Mouse (Mus musculus) testis, adult 2 months (tissue): ENCODE measurements around the gene Olfr979. TPM values are rescaled to one million over a fixed set of nuclear protein-coding genes. Genes with fewer than 3 reads are reported as not detected.
"Not testable (repeated sequence)": the region's sequence is repeated elsewhere in the genome, so short reads cannot be mapped to it uniquely, and the experiment has no call there.

Source experiments
- H3K27ac ChIP-seq: fragments of 200-500 bp; 2 replicates; pipeline ENCODE4 v1.5.1; 2012; ENCODE audit warnings: low read depth, low read length; ENCODE audit not compliant: control insufficient read depth, insufficient read depth
- H3K27me3 ChIP-seq: fragments of 200-500 bp; 2 replicates; pipeline ENCODE4 v1.6.1; 2012; ENCODE audit warnings: mild to moderate bottlenecking, low read length, moderate library complexity; ENCODE audit not compliant: control insufficient read depth, insufficient read depth
- H3K36me3 ChIP-seq: fragments of 200-500 bp; 2 replicates; pipeline ENCODE4 v1.6.1; 2012; ENCODE audit warnings: mild to moderate bottlenecking, low read length; ENCODE audit not compliant: control insufficient read depth, insufficient read depth
- H3K4me1 ChIP-seq: fragments of 200-500 bp; 2 replicates; pipeline ENCODE4 v1.6.1; 2012; ENCODE audit warnings: low read length; ENCODE audit not compliant: control insufficient read depth, insufficient read depth
- H3K4me3 ChIP-seq: fragments of 200-500 bp; 2 replicates; pipeline ENCODE4 v1.5.1; 2012; ENCODE audit warnings: low read depth, mild to moderate bottlenecking, low read length, moderate library complexity, mixed read lengths; ENCODE audit not compliant: control insufficient read depth
- CTCF ChIP-seq: fragments of 200-500 bp; IDR thresholded peaks from 2 replicates; pipeline ENCODE4 v1.5.1; 2012; ENCODE audit warnings: low read depth, mild to moderate bottlenecking, inconsistent platforms, low read length, moderate library complexity; ENCODE audit not compliant: control insufficient read depth, insufficient read depth, insufficient replicate concordance
- POLR2A ChIP-seq: fragments of 200-500 bp; IDR thresholded peaks from 2 replicates; pipeline ENCODE4 v1.6.1; 2012; ENCODE audit warnings: low read depth, mild to moderate bottlenecking, inconsistent platforms, low read length, moderate library complexity; ENCODE audit not compliant: control insufficient read depth
- polyA plus RNA-seq: library from polyadenylated mRNA; depleted of rRNA; stranded (reverse); fragments of >200 nt; gene quantifications from 2 replicates; pipeline ENCODE4 v1.2.3, GENCODE M21; 2012; rRNA removed

The Olfr979 gene
- polyA plus RNA-seq, result 0.83 and 0.95 TPM in 2 replicates

DNA sequence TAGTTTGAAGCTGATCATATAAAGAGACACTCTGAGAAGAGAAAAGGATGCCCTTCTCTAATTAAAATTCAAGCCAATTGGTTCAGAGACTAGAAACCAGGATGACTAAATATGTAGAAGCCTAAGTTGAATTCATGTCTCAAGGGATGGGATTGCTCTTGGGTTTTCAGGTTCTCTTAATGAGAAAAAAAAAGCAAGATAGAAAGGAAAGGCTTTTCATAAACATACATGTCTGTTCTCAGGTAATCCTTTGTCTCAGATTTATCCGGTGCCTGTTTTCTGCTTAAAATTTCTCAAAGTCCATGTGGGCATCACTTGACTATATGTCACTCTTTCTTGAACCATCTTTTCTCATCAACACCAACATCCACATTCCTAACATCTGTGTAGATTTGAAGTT lies at the start of gene Olfr979:
Gene Olfr979, minus strand, starts transcription at position 101 of the 400 bp plus-strand sequence.
- TF ChIP-seq POLR2A (no peak), CTCF (no peak)
- no peak within 1 kb of the TSS for H3K4me3 ChIP-seq
- H3K27ac ChIP-seq, result no peak within 1 kb of the TSS
- no peaks in the 10 kb centered on the region for H3K36me3 ChIP-seq
- H3K27me3 ChIP-seq, result no peaks in the 10 kb centered on the region
- H3K4me1 ChIP-seq, result no peaks in the 10 kb centered on the region

DNA sequence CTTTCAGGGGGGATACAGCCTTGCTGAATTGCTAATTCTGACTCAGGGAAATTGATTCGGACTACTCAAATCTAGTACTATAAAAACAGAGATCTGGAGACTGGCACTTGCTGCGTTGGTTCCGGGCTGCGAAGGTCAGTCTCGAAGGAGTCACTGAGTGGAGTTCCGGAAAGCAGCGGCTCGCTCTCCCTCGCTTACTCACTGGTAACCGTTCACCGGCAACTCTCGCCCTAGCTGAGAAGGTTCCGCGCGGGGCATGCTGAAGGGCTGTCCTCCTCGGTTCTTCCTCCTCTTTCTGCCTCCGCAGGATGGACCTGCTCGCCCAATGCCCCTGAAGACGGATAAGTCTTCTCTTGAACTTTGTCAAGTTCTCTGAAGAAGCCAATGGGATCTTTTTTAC lies 46.9 kb upstream of the Olfr979 start:
- TF ChIP-seq POLR2A (peak; percentile 75), CTCF (no peak)
- no peaks in the 10 kb centered on the region for H3K4me1 ChIP-seq
- H3K36me3 ChIP-seq, result no peaks in the 10 kb centered on the region
- peak overlapping the region; percentile 78 for H3K27ac ChIP-seq
- no peaks in the 10 kb centered on the region for H3K27me3 ChIP-seq
- H3K4me3 ChIP-seq, result peak overlapping the region; percentile 77

GRCm38 (mm10) chr9:40021164-40021563 lies 17.9 kb upstream of the Olfr979 start, which contains the start of gene Olfr981:
Olfr981 (plus strand) TSS chr9:40021464.
- no peak within 1 kb of the TSS for H3K4me3 ChIP-seq
- H3K36me3 ChIP-seq, result no peaks in the 10 kb centered on the region
- H3K27ac ChIP-seq, result no peak within 1 kb of the TSS
- H3K4me1 ChIP-seq, result no peaks in the 10 kb centered on the region
- TF ChIP-seq CTCF (no peak), POLR2A (no peak)
- H3K27me3 ChIP-seq, result no peaks in the 10 kb centered on the region

DNA sequence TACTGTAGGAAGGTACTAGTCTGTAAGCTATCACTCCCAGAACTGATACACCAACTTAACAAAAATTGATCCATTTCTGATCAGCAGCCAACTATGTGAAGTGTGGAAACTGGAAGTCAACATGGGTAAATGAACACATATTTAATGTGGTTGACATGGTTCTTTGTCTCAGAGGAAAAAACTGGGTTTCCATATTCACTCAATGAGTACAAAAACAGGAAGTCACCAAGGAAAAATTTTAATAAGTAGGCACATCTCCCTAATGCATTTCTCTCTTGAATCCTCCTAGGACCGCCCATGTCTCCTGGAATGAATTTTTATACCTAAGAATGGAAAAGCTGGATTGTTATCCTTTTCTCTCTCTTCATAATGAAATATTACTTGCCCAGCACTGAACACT lies 6.2 kb upstream of the Olfr979 start, which contains the start of gene Olfr980:
Gene Olfr980, minus strand, starts transcription at position 101 of the 400 bp plus-strand sequence.
- H3K27me3 ChIP-seq, result no peaks in the 10 kb centered on the region
- no peaks in the 10 kb centered on the region for H3K4me1 ChIP-seq
- H3K36me3 ChIP-seq, result no peaks in the 10 kb centered on the region
- TF ChIP-seq POLR2A, result no peak
- TF ChIP-seq CTCF, result no peak
- H3K4me3 ChIP-seq, result no peak within 1 kb of the TSS
- no peak within 1 kb of the TSS for H3K27ac ChIP-seq

- no peak for TF ChIP-seq CTCF
- H3K4me1 ChIP-seq, result no peaks in the 10 kb centered on the region
- no peak within 1 kb of the TSS for H3K4me3 ChIP-seq
- H3K36me3 ChIP-seq, result no peaks in the 10 kb centered on the region
- no peak within 1 kb of the TSS for H3K27ac ChIP-seq
- no peaks in the 10 kb centered on the region for H3K27me3 ChIP-seq
Measured at GRCm38 (mm10) chr9:39991813-39992212, 11.5 kb downstream of the Olfr979 start, which contains the start of gene Olfr978. Olfr978 (plus strand) TSS chr9:39992113.

DNA sequence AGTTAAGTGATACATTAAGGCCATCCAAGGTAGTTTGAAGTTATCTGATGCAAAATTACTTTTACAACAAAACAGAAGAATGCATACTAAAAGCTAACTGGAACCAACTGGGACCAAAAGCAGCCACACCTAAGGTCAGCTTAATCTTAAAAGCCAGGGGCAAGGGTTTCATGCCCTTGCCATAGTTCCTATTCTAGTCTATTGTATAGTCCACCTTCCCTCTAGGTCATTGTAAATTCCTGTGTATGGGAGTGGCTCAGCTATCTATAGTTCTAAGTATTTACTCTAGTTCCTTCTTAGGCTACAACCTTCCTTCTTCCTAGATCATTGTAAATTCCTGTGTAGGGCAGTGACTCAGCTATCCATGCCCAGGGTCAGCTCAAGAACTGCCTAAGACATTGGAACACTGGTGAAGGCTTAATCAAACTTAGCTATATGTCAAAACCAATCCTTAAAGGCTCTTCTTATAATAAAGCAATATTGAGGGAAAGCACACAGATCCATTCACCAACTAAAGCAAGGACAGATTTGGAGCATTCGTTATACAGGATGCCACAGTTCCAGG lies 26.6 kb downstream of the Olfr979 start:
- not testable (repeated sequence) for H3K4me1 ChIP-seq, H3K4me3 ChIP-seq, H3K36me3 ChIP-seq, H3K27ac ChIP-seq, H3K27me3 ChIP-seq

DNA sequence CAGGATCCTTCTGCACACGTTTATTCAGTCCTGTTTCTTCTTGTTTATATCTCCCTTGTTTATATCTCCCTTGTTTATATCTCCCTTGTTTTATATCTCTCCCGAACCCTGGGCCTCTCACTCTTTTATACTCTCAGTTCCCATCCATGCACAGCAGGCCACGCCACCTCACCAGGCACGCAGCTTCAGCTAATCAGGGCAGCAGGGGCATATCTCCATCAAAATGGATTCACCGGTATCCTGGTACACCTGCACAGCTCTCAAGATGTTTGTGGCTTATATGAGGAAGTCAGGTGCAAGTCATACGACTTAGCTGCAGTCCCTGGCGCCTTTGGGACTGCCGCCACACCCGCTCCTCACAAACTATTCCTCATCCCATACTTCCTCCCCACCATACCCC lies 42.2 kb downstream of the Olfr979 start, which contains the start of gene Olfr976:
Gene Olfr976, minus strand, starts transcription at position 101 of the 400 bp plus-strand sequence.
- not testable (repeated sequence) for H3K27ac ChIP-seq, H3K4me1 ChIP-seq, H3K36me3 ChIP-seq, H3K27me3 ChIP-seq, H3K4me3 ChIP-seq

DNA sequence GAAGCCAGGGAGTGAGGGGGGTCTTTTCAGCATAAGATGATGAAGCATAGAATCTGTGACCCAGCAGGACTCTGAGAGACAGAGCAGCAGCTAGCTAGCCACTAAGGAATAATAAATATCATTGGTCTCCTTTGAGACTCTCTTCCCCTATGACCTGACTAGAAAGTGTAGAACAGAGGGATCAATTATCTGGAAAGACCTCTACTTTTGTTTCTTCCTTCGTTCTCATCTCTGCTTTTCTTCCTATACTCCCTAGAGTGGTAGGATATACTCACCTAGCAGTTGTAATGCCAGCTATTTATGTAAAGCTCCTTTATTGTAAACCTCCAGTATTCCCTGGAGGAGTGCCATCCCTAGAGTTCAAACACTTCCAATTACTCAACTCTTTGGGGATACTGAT lies 51.3 kb downstream of the Olfr979 start, which contains the start of gene Olfr975:
Gene Olfr975, minus strand, starts transcription at position 101 of the 400 bp plus-strand sequence.
- Histone ChIP-seq H3K36me3 (no peaks in the 10 kb centered on the region), H3K27ac (no peak within 1 kb of the TSS), H3K4me1 (no peaks in the 10 kb centered on the region), H3K27me3 (no peaks in the 10 kb centered on the region), H3K4me3 (no peak within 1 kb of the TSS)
- no peak for TF ChIP-seq CTCF
- TF ChIP-seq POLR2A, result no peak

Other genes with a start within 250 kb of the Olfr979 start
- gene Olfr968, start 220.2 kb downstream of the Olfr979 start, polyA plus RNA-seq, result not detected in 2 replicates
- not detected in 2 replicates for gene Olfr969, start 212.5 kb downstream of the Olfr979 start, polyA plus RNA-seq
- gene Olfr970, start 194.6 kb downstream of the Olfr979 start, polyA plus RNA-seq, result not detected in 2 replicates
- not detected in 2 replicates for gene Olfr971, start 166.6 kb downstream of the Olfr979 start, polyA plus RNA-seq
- not detected in 2 replicates for gene Olfr972, start 137.0 kb downstream of the Olfr979 start, polyA plus RNA-seq
- gene Olfr229, start 96.1 kb downstream of the Olfr979 start, polyA plus RNA-seq, result not detected in 2 replicates
- not detected in 2 replicates for gene Olfr974, start 66.0 kb downstream of the Olfr979 start, polyA plus RNA-seq
- gene Olfr975, start 51.4 kb downstream of the Olfr979 start, polyA plus RNA-seq, result 0.79 and 1.0 TPM in 2 replicates
- gene Olfr976, start 42.3 kb downstream of the Olfr979 start, polyA plus RNA-seq, result 0.52 and 0.57 TPM in 2 replicates
- not detected in 2 replicates for gene Olfr978, start 11.4 kb downstream of the Olfr979 start, polyA plus RNA-seq
- gene Olfr980, start 6.1 kb upstream of the Olfr979 start, polyA plus RNA-seq, result 0.15 and 0.36 TPM in 2 replicates
- 0.11 TPM in 1 of 2 replicates, not detected in the other for gene Olfr981, start 18.0 kb upstream of the Olfr979 start, polyA plus RNA-seq
- not detected in 2 replicates for gene Olfr982, start 70.4 kb upstream of the Olfr979 start, polyA plus RNA-seq
- gene Olfr983, start 90.1 kb upstream of the Olfr979 start, polyA plus RNA-seq, result not detected in 2 replicates
- gene Olfr984, start 110.7 kb upstream of the Olfr979 start, polyA plus RNA-seq, result not detected in 2 replicates
- gene Olfr985, start 126.7 kb upstream of the Olfr979 start, polyA plus RNA-seq, result not detected in 2 replicates
- gene Tmem225, start 144.7 kb upstream of the Olfr979 start, polyA plus RNA-seq, result 85.4 and 129 TPM in 2 replicates
- gene Olfr986, start 177.5 kb upstream of the Olfr979 start, polyA plus RNA-seq, result not detected in 2 replicates
- gene Zfp202, start 188.9 kb upstream of the Olfr979 start, polyA plus RNA-seq, result 3.4 and 3.9 TPM in 2 replicates